Mouse (Mus musculus) forebrain, embryonic 14.5 days (tissue): Measurements from ENCODE around the gene Tmem204. TPM values are rescaled to one million over a fixed set of nuclear protein-coding genes. Genes with fewer than 3 reads are reported as not detected.

Experiments used
- ATAC-seq: fragments of 200-750 bp; cut with Nextera tagmentation; 2 replicates; pipeline ENCODE4 v1.8.0; 2017; ENCODE audit warnings: mild to moderate bottlenecking, moderate library complexity
- DNase-seq: peaks from one replicate; pipeline ENCODE4 v3.0.0-alpha.2; 2015; ENCODE audit warnings: low spot score
- H3K27ac ChIP-seq: fragments of 300-500 bp; sonication (generic); 2 replicates; pipeline ENCODE4 v1.5.1; 2014; ENCODE audit warnings: low read depth, mild to moderate bottlenecking, control low read depth, low read length, moderate library complexity
- H3K27me3 ChIP-seq: fragments of 300-500 bp; sonication (generic); replicated peaks from 2 replicates; pipeline ENCODE4 v1.6.1; 2014; ENCODE audit warnings: low read length, control low read depth, mixed read lengths; ENCODE audit not compliant: control insufficient read depth, insufficient read depth
- H3K36me3 ChIP-seq: fragments of 300-500 bp; sonication (generic); 2 replicates; pipeline ENCODE4 v1.6.1; 2014; ENCODE audit warnings: low read length, control low read depth; ENCODE audit not compliant: control insufficient read depth, insufficient read depth
- H3K4me1 ChIP-seq: fragments of 300-500 bp; sonication (generic); 2 replicates; pipeline ENCODE4 v1.6.1; 2014; ENCODE audit warnings: antibody characterized with exemption, low read length, control low read depth; ENCODE audit not compliant: control insufficient read depth, insufficient read depth
- H3K4me2 ChIP-seq: fragments of 300-500 bp; sonication (generic); 2 replicates; pipeline ENCODE4 v1.6.1; 2014; ENCODE audit warnings: mild to moderate bottlenecking, control low read depth, low read length
- H3K4me3 ChIP-seq: fragments of 300-500 bp; sonication (generic); 2 replicates; pipeline ENCODE4 v1.5.1; 2014; ENCODE audit warnings: low read depth, low read length, control low read depth
- H3K9ac ChIP-seq: fragments of 300-500 bp; sonication (generic); 2 replicates; pipeline ENCODE4 v1.6.1; 2014; ENCODE audit warnings: mild to moderate bottlenecking, low read length, control low read depth, moderate library complexity
- H3K9me3 ChIP-seq: fragments of 300-500 bp; sonication (generic); replicated peaks from 2 replicates; pipeline ENCODE4 v1.6.1; 2016; ENCODE audit warnings: low read length, control low read depth, mixed read lengths; ENCODE audit not compliant: control insufficient read depth
- WGBS: fragments of 180-500 bp; shearing (Covaris S2); extraction: QIAGEN DNeasy Blood & Tissue Kit; methylation state at CpG from one replicate; pipeline ENCODE4 v1.1.7; 2014; 5-methylcytosine and 5-hydroxymethylcytosine counted together
- polyA plus RNA-seq: library from polyadenylated mRNA; unstranded; fragments of >200 nt; fragmentation: Nextera tagmentation; extraction: Ambion mirVana; gene quantifications from 2 replicates; pipeline ENCODE4 v1.2.1, GENCODE M21; 2014

Tmem204 gene
- polyA plus RNA-seq, 1 experiment from 2014 or later, result 11.8 TPM

DNA sequence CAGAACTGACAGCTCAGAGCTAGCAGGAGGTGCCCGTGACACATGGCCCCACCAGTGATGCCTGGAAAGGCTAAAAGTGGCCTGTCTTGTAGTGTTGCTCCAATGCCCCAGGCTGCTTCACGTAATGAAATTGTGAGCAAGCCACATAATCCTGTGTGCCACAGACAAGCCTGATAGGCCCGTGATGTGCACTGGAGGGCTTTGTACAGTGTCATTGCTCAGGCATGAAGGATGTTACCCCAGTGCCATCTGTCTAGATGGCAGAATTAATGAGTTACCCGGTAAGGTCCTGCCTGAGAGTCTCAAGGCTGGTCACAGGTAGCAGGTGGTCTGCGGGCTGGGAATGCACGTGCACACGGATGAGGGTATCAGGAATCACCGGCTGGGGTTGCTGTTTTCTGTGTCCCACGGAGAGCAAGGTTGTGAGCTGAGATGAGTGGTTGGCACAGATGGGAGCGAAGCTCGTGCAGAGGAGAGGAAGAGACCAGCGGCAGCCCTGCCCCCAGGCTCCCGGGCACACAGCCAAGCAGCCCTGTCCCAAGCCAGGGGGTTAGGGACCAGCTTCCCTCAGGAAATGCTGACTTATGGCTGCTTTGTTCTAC, 5.5 kb downstream of the Tmem204 start:
- Histone ChIP-seq H3K9ac (peak overlapping the region; percentile 45), H3K27me3 (no peaks in the 10 kb centered on the region), H3K9me3 (no peaks in the 10 kb centered on the region), H3K36me3 (no peaks in the 10 kb centered on the region), H3K27ac (peak overlapping the region; percentile 52; the same call in 1 of the 2 replicates), H3K4me3 (no peak overlapping the region), H3K4me1 (no peaks in the 10 kb centered on the region), H3K4me2 (no peak overlapping the region; the same call in 1 of the 2 replicates)
- 60% methylated on average over 13 of the region's 13 CpGs for WGBS
- DNase-seq (peak; percentile 60), ATAC-seq (peak; percentile 57; the same call in 1 of the 2 replicates)

- Histone ChIP-seq H3K4me2 (no peak overlapping the region), H3K36me3 (no peaks in the 10 kb centered on the region), H3K27ac (no peak overlapping the region), H3K9ac (no peak overlapping the region), H3K4me1 (no peaks in the 10 kb centered on the region), H3K27me3 (no peaks in the 10 kb centered on the region), H3K4me3 (no peak overlapping the region), H3K9me3 (no peaks in the 10 kb centered on the region)
- DNase-seq, result no peak
- 82% methylated on average over 4 of the region's 4 CpGs for WGBS
- no peak for ATAC-seq
Observed at GRCm38 (mm10) chr17:25076906-25077305, 6.5 kb downstream of the Tmem204 start.

- Histone ChIP-seq H3K4me2 (no peak overlapping the region), H3K27me3 (no peaks in the 10 kb centered on the region), H3K9me3 (no peaks in the 10 kb centered on the region), H3K27ac (no peak overlapping the region), H3K4me1 (no peaks in the 10 kb centered on the region), H3K4me3 (no peak overlapping the region), H3K36me3 (peaks cover 21% of the 10 kb centered on the region), H3K9ac (no peak overlapping the region)
- WGBS, result 73% methylated on average over 2 of the region's 2 CpGs
- DNase-seq, result no peak
- ATAC-seq, result no peak
Observed at GRCm38 (mm10) chr17:25068690-25069089, 14.7 kb downstream of the Tmem204 start.

DNA sequence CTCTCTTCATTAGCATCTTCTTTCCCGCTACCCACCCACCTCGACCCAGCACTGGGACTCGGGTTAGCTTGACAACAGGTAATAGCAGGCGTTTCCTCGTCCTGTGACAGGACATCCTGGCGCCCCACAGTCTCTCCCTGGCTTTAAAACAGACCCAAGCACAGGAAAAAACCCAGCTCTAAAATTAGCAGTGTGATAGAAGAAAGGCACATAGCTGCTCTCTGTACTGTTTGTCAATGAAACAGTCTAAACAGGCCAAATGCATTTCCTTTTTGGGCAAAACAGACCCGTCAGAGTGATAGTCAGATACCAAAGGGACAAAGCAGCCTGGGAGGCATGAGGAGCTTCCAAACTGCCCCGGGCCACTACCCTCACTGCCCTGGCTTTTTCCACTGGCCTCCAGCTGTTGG, 15.9 kb downstream of the Tmem204 start:
- Histone ChIP-seq H3K4me2 (no peak overlapping the region), H3K27me3 (no peaks in the 10 kb centered on the region), H3K9me3 (no peaks in the 10 kb centered on the region), H3K36me3 (peaks cover 21% of the 10 kb centered on the region), H3K9ac (no peak overlapping the region), H3K4me1 (no peaks in the 10 kb centered on the region), H3K27ac (no peak overlapping the region), H3K4me3 (no peak overlapping the region)
- WGBS, result 82% methylated on average over 8 of the region's 8 CpGs
- ATAC-seq (no peak), DNase-seq (no peak)

DNA sequence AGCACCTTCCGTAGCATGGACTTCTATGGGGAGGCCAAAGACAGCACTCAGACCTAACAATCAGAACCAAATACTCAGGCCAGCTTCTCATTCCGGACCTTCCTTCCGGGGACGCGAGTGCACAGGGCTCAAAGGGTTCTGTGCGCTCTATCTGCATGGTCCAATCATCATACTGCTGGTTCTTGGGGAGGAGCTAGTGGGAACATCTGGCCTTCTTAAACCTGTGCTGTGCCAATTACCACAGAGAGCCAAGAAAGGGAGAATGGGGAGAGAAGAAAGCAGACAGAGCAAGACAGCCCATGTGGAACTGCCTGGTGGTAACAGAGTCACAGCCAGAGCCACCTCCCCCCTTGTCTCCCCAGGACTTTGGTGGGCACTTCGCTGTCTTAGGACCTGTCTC, 16.8 kb downstream of the Tmem204 start:
- peaks cover 24% of the 10 kb centered on the region for H3K36me3 ChIP-seq
- H3K4me3 ChIP-seq, result no peak overlapping the region
- no peaks in the 10 kb centered on the region for H3K9me3 ChIP-seq
- no peak overlapping the region for H3K9ac ChIP-seq
- ATAC-seq (no peak), DNase-seq (no peak)
- no peak overlapping the region for H3K4me2 ChIP-seq
- H3K27me3 ChIP-seq, result no peaks in the 10 kb centered on the region
- H3K27ac ChIP-seq, result no peak overlapping the region
- 91% methylated on average over 7 of the region's 7 CpGs for WGBS
- H3K4me1 ChIP-seq, result no peaks in the 10 kb centered on the region

GRCm38 (mm10) chr17:25065189-25065588, 18.2 kb downstream of the Tmem204 start:
- H3K27ac ChIP-seq, result no peak overlapping the region
- H3K36me3 ChIP-seq, result peaks cover 26% of the 10 kb centered on the region
- DNase-seq (no peak), ATAC-seq (no peak)
- H3K4me3 ChIP-seq, result no peak overlapping the region
- no peaks in the 10 kb centered on the region for H3K4me1 ChIP-seq
- no peaks in the 10 kb centered on the region for H3K9me3 ChIP-seq
- WGBS, result 94% methylated on average over 3 of the region's 3 CpGs
- H3K9ac ChIP-seq, result no peak overlapping the region
- H3K27me3 ChIP-seq, result no peaks in the 10 kb centered on the region
- no peak overlapping the region for H3K4me2 ChIP-seq

GRCm38 (mm10) chr17:25064351-25064750, 19.0 kb downstream of the Tmem204 start:
- WGBS, result 78% methylated on average over 9 of the region's 9 CpGs
- Histone ChIP-seq H3K27me3 (no peaks in the 10 kb centered on the region), H3K9ac (no peak overlapping the region), H3K9me3 (no peaks in the 10 kb centered on the region), H3K4me3 (no peak overlapping the region), H3K4me1 (no peaks in the 10 kb centered on the region), H3K27ac (no peak overlapping the region), H3K4me2 (no peak overlapping the region), H3K36me3 (peaks cover 28% of the 10 kb centered on the region; the same call in 1 of the 2 replicates)
- ATAC-seq (no peak), DNase-seq (no peak)

DNA sequence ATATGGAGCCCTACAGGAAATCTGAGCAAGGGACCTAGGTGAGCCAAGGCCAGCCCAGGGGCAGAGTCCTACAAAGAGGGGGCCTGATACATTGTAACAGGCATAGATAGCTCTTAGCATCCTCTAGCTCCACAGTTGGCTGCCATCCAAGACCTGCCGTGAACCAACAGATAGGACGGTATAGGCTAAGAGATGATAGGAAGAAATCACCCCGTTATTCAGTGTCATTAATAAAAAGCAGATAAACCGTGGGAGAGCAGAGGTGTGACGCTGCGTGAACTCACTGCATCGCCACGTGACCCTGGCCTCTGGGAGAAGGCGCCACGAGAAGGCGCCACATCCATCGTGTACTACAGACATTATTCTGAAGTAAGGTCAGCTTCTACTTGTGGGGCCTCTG, 19.5 kb downstream of the Tmem204 start:
- no peak overlapping the region for H3K4me2 ChIP-seq
- ATAC-seq, result no peak
- no peak overlapping the region for H3K9ac ChIP-seq
- no peaks in the 10 kb centered on the region for H3K27me3 ChIP-seq
- H3K36me3 ChIP-seq, result peaks cover 28% of the 10 kb centered on the region
- no peaks in the 10 kb centered on the region for H3K4me1 ChIP-seq
- H3K4me3 ChIP-seq, result no peak overlapping the region
- no peak overlapping the region for H3K27ac ChIP-seq
- WGBS, result 84% methylated on average over 12 of the region's 12 CpGs
- no peaks in the 10 kb centered on the region for H3K9me3 ChIP-seq
- DNase-seq, result no peak

DNA sequence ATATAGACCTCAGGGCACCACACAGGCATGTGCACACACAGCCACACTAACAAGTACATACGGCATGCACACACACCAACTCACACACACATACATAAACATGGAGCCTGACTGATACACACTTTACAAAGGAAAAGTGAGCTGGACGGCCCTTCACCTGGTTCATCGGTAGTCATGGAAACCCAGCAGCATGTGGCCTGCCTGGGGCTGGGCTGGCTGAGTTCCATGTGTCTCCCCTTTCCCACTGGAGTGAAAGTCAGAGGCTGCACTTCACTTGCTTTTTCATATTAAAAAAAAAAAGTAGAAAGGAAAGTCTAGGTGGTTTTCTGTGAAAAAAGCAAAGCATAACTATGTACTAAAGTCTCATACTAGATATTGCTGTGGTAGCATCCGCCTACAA, 20.1 kb downstream of the Tmem204 start:
- H3K36me3 ChIP-seq, result peaks cover 33% of the 10 kb centered on the region
- ATAC-seq (no peak), DNase-seq (no peak)
- H3K9ac ChIP-seq, result no peak overlapping the region
- no peaks in the 10 kb centered on the region for H3K9me3 ChIP-seq
- no peak overlapping the region for H3K4me3 ChIP-seq
- no peaks in the 10 kb centered on the region for H3K4me1 ChIP-seq
- H3K4me2 ChIP-seq, result no peak overlapping the region
- H3K27me3 ChIP-seq, result no peaks in the 10 kb centered on the region
- WGBS, result 72% methylated on average over 4 of the region's 4 CpGs
- no peak overlapping the region for H3K27ac ChIP-seq
